Mouse (Mus musculus) limb, embryonic 10.5 days (tissue): ENCODE data around the gene Tdrkh. TPM values are rescaled to one million over a fixed set of nuclear protein-coding genes. Genes with fewer than 3 reads are reported as not detected.

ENCODE experiments used
- DNase-seq: peaks from one replicate; pipeline ENCODE4 v3.0.0-alpha.2; 2017; ENCODE audit warnings: low spot score
- H3K27ac ChIP-seq: fragments of 300-500 bp; sonication (generic); 2 replicates; pipeline ENCODE4 v1.5.1; 2016; ENCODE audit warnings: mild to moderate bottlenecking
- H3K27me3 ChIP-seq: fragments of 300-500 bp; sonication (generic); 2 replicates; pipeline ENCODE4 v1.6.1; 2016; ENCODE audit warnings: low read depth, mild to moderate bottlenecking; ENCODE audit not compliant: poor library complexity, severe bottlenecking
- H3K36me3 ChIP-seq: fragments of 300-500 bp; sonication (generic); 2 replicates; pipeline ENCODE4 v1.6.1; 2016; ENCODE audit warnings: mild to moderate bottlenecking, moderate library complexity
- H3K4me1 ChIP-seq: fragments of 300-500 bp; sonication (generic); 2 replicates; pipeline ENCODE4 v1.6.1; 2016
- H3K4me3 ChIP-seq: fragments of 300-500 bp; sonication (generic); 2 replicates; pipeline ENCODE4 v1.5.1; 2016; ENCODE audit warnings: mild to moderate bottlenecking, moderate library complexity
- H3K9me3 ChIP-seq: fragments of 300-500 bp; sonication (generic); replicated peaks from 2 replicates; pipeline ENCODE4 v1.6.1; 2016; ENCODE audit warnings: mild to moderate bottlenecking
- WGBS: fragments of 180-500 bp; shearing (Covaris S2); methylation state at CpG from one replicate; pipeline ENCODE4 v1.1.7; 2016; 5-methylcytosine and 5-hydroxymethylcytosine counted together
- polyA plus RNA-seq: library from polyadenylated mRNA; unstranded; fragments of >200 nt; fragmentation: Nextera tagmentation; extraction: Ambion mirVana; gene quantifications from 2 replicates; pipeline ENCODE4 v1.2.1, GENCODE M21; 2016

Gene Tdrkh
- polyA plus RNA-seq, 1 experiment from 2014 or later: 6.6 TPM

- no peak for DNase-seq
- no peaks in the 10 kb centered on the region for H3K9me3 ChIP-seq
- peaks cover 8% of the 10 kb centered on the region for H3K4me1 ChIP-seq
- no peak overlapping the region for H3K27ac ChIP-seq
- peaks cover 51% of the 10 kb centered on the region for H3K27me3 ChIP-seq
- no peak overlapping the region for H3K4me3 ChIP-seq
- 74% methylated on average over 1 of the region's 1 CpGs for WGBS
- H3K36me3 ChIP-seq: no peaks in the 10 kb centered on the region
These were observed 16.7 kb upstream of the Tdrkh start for GRCm38 (mm10) chr3:94396336-94396735.

- Histone ChIP-seq H3K4me1 (peaks cover 8% of the 10 kb centered on the region), H3K4me3 (no peak overlapping the region), H3K36me3 (no peaks in the 10 kb centered on the region), H3K27ac (no peak overlapping the region), H3K27me3 (peaks cover 56% of the 10 kb centered on the region), H3K9me3 (no peaks in the 10 kb centered on the region)
- 84% methylated on average over 4 of the region's 4 CpGs for WGBS
- no peak for DNase-seq
These were observed 16.2 kb upstream of the Tdrkh start for GRCm38 (mm10) chr3:94396851-94397250.

GRCm38 (mm10) chr3:94398217-94398616, 14.9 kb upstream of the Tdrkh start, which contains the start of gene Lingo4:
TSS of gene Lingo4 (plus strand) at chr3:94398517.
- H3K27me3 ChIP-seq: peaks cover 70% of the 10 kb centered on the region
- peaks cover 13% of the 10 kb centered on the region for H3K4me1 ChIP-seq
- no peaks in the 10 kb centered on the region for H3K36me3 ChIP-seq
- no peak within 1 kb of the TSS for H3K27ac ChIP-seq
- no peak for DNase-seq
- WGBS: 70% methylated on average over 6 of the region's 6 CpGs
- H3K4me3 ChIP-seq: peak within 1 kb of the TSS; percentile 37
- no peaks in the 10 kb centered on the region for H3K9me3 ChIP-seq

GRCm38 (mm10) chr3:94398943-94399481, 14.1 kb upstream of the Tdrkh start:
- WGBS: 4% methylated on average over 20 of the region's 20 CpGs
- Histone ChIP-seq H3K4me3 (peak overlapping the region; percentile 37), H3K9me3 (no peaks in the 10 kb centered on the region), H3K36me3 (no peaks in the 10 kb centered on the region), H3K27me3 (peaks cover 78% of the 10 kb centered on the region), H3K4me1 (peaks cover 16% of the 10 kb centered on the region), H3K27ac (no peak overlapping the region)
- DNase-seq: peak; percentile 45

GRCm38 (mm10) chr3:94399663-94400310, 13.3 kb upstream of the Tdrkh start:
- Histone ChIP-seq H3K4me3 (no peak overlapping the region), H3K27me3 (peaks cover 86% of the 10 kb centered on the region)

GRCm38 (mm10) chr3:94402451-94402850, 10.6 kb upstream of the Tdrkh start:
- Histone ChIP-seq H3K4me3 (no peak overlapping the region), H3K27me3 (peaks cover 81% of the 10 kb centered on the region), H3K27ac (no peak overlapping the region), H3K9me3 (no peaks in the 10 kb centered on the region), H3K36me3 (no peaks in the 10 kb centered on the region), H3K4me1 (peaks cover 24% of the 10 kb centered on the region)
- DNase-seq: no peak
- WGBS: 68% methylated on average over 8 of the region's 8 CpGs

More at GRCm38 (mm10) chr3:94399663-94400310, 13.3 kb upstream of the Tdrkh start:
- Histone ChIP-seq H3K9me3 (no peaks in the 10 kb centered on the region), H3K27ac (no peak overlapping the region), H3K4me1 (peaks cover 23% of the 10 kb centered on the region), H3K36me3 (no peaks in the 10 kb centered on the region)
- DNase-seq: no peak
- 51% methylated on average over 5 of the region's 5 CpGs for WGBS

GRCm38 (mm10) chr3:94404366-94405054, 8.6 kb upstream of the Tdrkh start:
- DNase-seq: no peak
- WGBS: 28% methylated on average over 7 of the region's 7 CpGs

GRCm38 (mm10) chr3:94405561-94405960, 7.5 kb upstream of the Tdrkh start:
- peaks cover 16% of the 10 kb centered on the region; the same call in 1 of the 2 replicates for H3K4me1 ChIP-seq
- H3K27ac ChIP-seq: no peak overlapping the region
- H3K27me3 ChIP-seq: peaks cover 50% of the 10 kb centered on the region
- no peaks in the 10 kb centered on the region for H3K36me3 ChIP-seq
- no peaks in the 10 kb centered on the region for H3K9me3 ChIP-seq
- no peak overlapping the region for H3K4me3 ChIP-seq
- 79% methylated on average over 4 of the region's 4 CpGs for WGBS
- DNase-seq: no peak

More at GRCm38 (mm10) chr3:94404366-94405054, 8.6 kb upstream of the Tdrkh start:
- Histone ChIP-seq H3K4me3 (no peak overlapping the region), H3K36me3 (no peaks in the 10 kb centered on the region), H3K9me3 (no peaks in the 10 kb centered on the region), H3K4me1 (peaks cover 16% of the 10 kb centered on the region; the same call in 1 of the 2 replicates), H3K27me3 (peaks cover 60% of the 10 kb centered on the region), H3K27ac (no peak overlapping the region)

- H3K4me1 ChIP-seq: peaks cover 10% of the 10 kb centered on the region
- H3K27ac ChIP-seq: no peak overlapping the region
- WGBS: 12% methylated on average over 25 of the region's 25 CpGs
- no peaks in the 10 kb centered on the region for H3K36me3 ChIP-seq
- no peak for DNase-seq
- H3K4me3 ChIP-seq: peak overlapping the region; percentile 53
- no peaks in the 10 kb centered on the region for H3K9me3 ChIP-seq
- H3K27me3 ChIP-seq: no peaks in the 10 kb centered on the region
These were observed 543 bp upstream of the Tdrkh start for GRCm38 (mm10) chr3:94412530-94412929.

GRCm38 (mm10) chr3:94430980-94431379, 17.9 kb downstream of the Tdrkh start:
- H3K27me3 ChIP-seq: no peaks in the 10 kb centered on the region
- no peak overlapping the region for H3K27ac ChIP-seq
- H3K4me3 ChIP-seq: no peak overlapping the region
- no peak for DNase-seq
- 90% methylated on average over 2 of the region's 2 CpGs for whole genome bisulfite sequencing
- H3K36me3 ChIP-seq: no peaks in the 10 kb centered on the region
- H3K4me1 ChIP-seq: no peaks in the 10 kb centered on the region
- H3K9me3 ChIP-seq: no peaks in the 10 kb centered on the region

GRCm38 (mm10) chr3:94434305-94434704, 21.2 kb downstream of the Tdrkh start:
- Histone ChIP-seq H3K36me3 (no peaks in the 10 kb centered on the region), H3K9me3 (no peaks in the 10 kb centered on the region), H3K4me3 (no peak overlapping the region), H3K4me1 (no peaks in the 10 kb centered on the region), H3K27ac (no peak overlapping the region), H3K27me3 (no peaks in the 10 kb centered on the region)
- no peak for DNase-seq
- WGBS: 89% methylated on average over 2 of the region's 2 CpGs

- DNase-seq: no peak
- whole genome bisulfite sequencing: 86% methylated on average over 9 of the region's 9 CpGs
- no peaks in the 10 kb centered on the region for H3K36me3 ChIP-seq
- no peaks in the 10 kb centered on the region for H3K4me1 ChIP-seq
- H3K27me3 ChIP-seq: peaks cover 7% of the 10 kb centered on the region; the same call in 1 of the 2 replicates
- H3K4me3 ChIP-seq: no peak overlapping the region
- no peak overlapping the region for H3K27ac ChIP-seq
- H3K9me3 ChIP-seq: no peaks in the 10 kb centered on the region
These were observed 23.3 kb downstream of the Tdrkh start for GRCm38 (mm10) chr3:94436420-94436819.

GRCm38 (mm10) chr3:94441182-94441581, 28.1 kb downstream of the Tdrkh start:
- peaks cover 9% of the 10 kb centered on the region for H3K4me1 ChIP-seq
- peaks cover 7% of the 10 kb centered on the region; the same call in 1 of the 2 replicates for H3K27me3 ChIP-seq
- no peak overlapping the region for H3K27ac ChIP-seq
- H3K36me3 ChIP-seq: peaks cover 16% of the 10 kb centered on the region
- H3K4me3 ChIP-seq: no peak overlapping the region
- 48% methylated on average over 3 of the region's 3 CpGs for WGBS
- no peaks in the 10 kb centered on the region for H3K9me3 ChIP-seq
- no peak for DNase-seq
